Mouse (Mus musculus): Measurements from ENCODE around the gene Sez6l. TPM values are rescaled to one million over a fixed set of nuclear protein-coding genes. Genes with fewer than 3 reads are reported as not detected.

Gene Sez6l
- polyA plus RNA-seq, 1 experiment from 2014 or later = 0.01 TPM

- in situ Hi-C loops (cut with MboI; ENCODE audit: low pct_unique_long_range_greater_than_20kb) = no loop called here
- ChIA-PET CTCF (no interaction called here), POLR2A (no interaction called here)
- no peak for TF ChIP-seq CTCF (IDR thresholded peaks at IDR 0.05)
- peaks cover 17% of the 10 kb centered on the region for H3K27me3 ChIP-seq
- ATAC-seq (no peak), DNase-seq (ENCODE audit: low read depth, low spot score) (no peak)
Observed at GRCm38 (mm10) chr5:112520826-112521702, 55.9 kb downstream of the Sez6l start.

GRCm38 (mm10) chr5:112518773-112519172 is 58.2 kb downstream of the Sez6l start:
- ChIA-PET POLR2A (no interaction called here), CTCF (no interaction called here)
- TF ChIP-seq CTCF (IDR thresholded peaks at IDR 0.05) = no peak
- peaks cover 17% of the 10 kb centered on the region for H3K27me3 ChIP-seq
- no peak for ATAC-seq
- in situ Hi-C loops (cut with MboI; ENCODE audit: low pct_unique_long_range_greater_than_20kb) = no loop called here
- DNase-seq (ENCODE audit: low read depth, low spot score) = no peak

GRCm38 (mm10) chr5:112517454-112517853 is 59.5 kb downstream of the Sez6l start:
- H3K27me3 ChIP-seq = peaks cover 17% of the 10 kb centered on the region
- no peak for DNase-seq (ENCODE audit: low read depth, low spot score)
- in situ Hi-C loops (cut with MboI; ENCODE audit: low pct_unique_long_range_greater_than_20kb) = no loop called here
- no peak for ATAC-seq
- POLR2A ChIA-PET = no interaction called here
- CTCF ChIA-PET = no interaction called here
- no peak for TF ChIP-seq CTCF (IDR thresholded peaks at IDR 0.05)

GRCm38 (mm10) chr5:112516527-112516926 is 60.5 kb downstream of the Sez6l start:
- POLR2A ChIA-PET = no interaction called here
- ATAC-seq (no peak), DNase-seq (ENCODE audit: low read depth, low spot score) (no peak)
- no peak for TF ChIP-seq CTCF (IDR thresholded peaks at IDR 0.05)
- CTCF ChIA-PET = interaction anchor here (1.1 to 1.4 kb wide), 2 partner anchors 9 to 29 kb away, joined by 3 to 4 read pairs; no protein-coding TSS in a partner anchor
- in situ Hi-C loops (cut with MboI; ENCODE audit: low pct_unique_long_range_greater_than_20kb) = no loop called here
- peaks cover 12% of the 10 kb centered on the region for H3K27me3 ChIP-seq

GRCm38 (mm10) chr5:112510351-112510750 is 66.6 kb downstream of the Sez6l start:
- ChIA-PET POLR2A (no interaction called here), CTCF (no interaction called here)
- in situ Hi-C loops (cut with MboI; ENCODE audit: low pct_unique_long_range_greater_than_20kb) = no loop called here
- H3K27me3 ChIP-seq = peaks cover 8% of the 10 kb centered on the region
- no peak for TF ChIP-seq CTCF (IDR thresholded peaks at IDR 0.05)
- ATAC-seq = no peak
- no peak for DNase-seq (ENCODE audit: low read depth, low spot score)

- in situ Hi-C loops (cut with MboI; ENCODE audit: low pct_unique_long_range_greater_than_20kb) = no loop called here
- POLR2A ChIA-PET = no interaction called here
- CTCF ChIA-PET = no interaction called here
- peaks cover 8% of the 10 kb centered on the region for H3K27me3 ChIP-seq
- no peak for TF ChIP-seq CTCF (IDR thresholded peaks at IDR 0.05)
- no peak for DNase-seq (ENCODE audit: low read depth, low spot score)
- no peak for ATAC-seq
Observed at GRCm38 (mm10) chr5:112509916-112510315, 67.1 kb downstream of the Sez6l start.

- DNase-seq (ENCODE audit: low read depth, low spot score) = no peak
- ChIA-PET POLR2A (no interaction called here), CTCF (no interaction called here)
- TF ChIP-seq CTCF (IDR thresholded peaks at IDR 0.05) = no peak
- ATAC-seq = no peak
- in situ Hi-C loops (cut with MboI; ENCODE audit: low pct_unique_long_range_greater_than_20kb) = no loop called here
- peaks cover 5% of the 10 kb centered on the region for H3K27me3 ChIP-seq
Observed at GRCm38 (mm10) chr5:112505595-112505994, 71.4 kb downstream of the Sez6l start.

GRCm38 (mm10) chr5:112501384-112501783 is 75.6 kb downstream of the Sez6l start:
- peaks cover 11% of the 10 kb centered on the region for H3K27me3 ChIP-seq
- no peak for ATAC-seq
- in situ Hi-C loops (cut with MboI; ENCODE audit: low pct_unique_long_range_greater_than_20kb) = no loop called here
- POLR2A ChIA-PET = no interaction called here
- TF ChIP-seq CTCF (IDR thresholded peaks at IDR 0.05) = no peak
- DNase-seq (ENCODE audit: low read depth, low spot score) = no peak
- CTCF ChIA-PET = no interaction called here

GRCm38 (mm10) chr5:112499918-112500682 is 76.9 kb downstream of the Sez6l start:
- ChIA-PET CTCF (no interaction called here), POLR2A (no interaction called here)
- ATAC-seq (no peak), DNase-seq (ENCODE audit: low read depth, low spot score) (no peak)
- in situ Hi-C loops (cut with MboI; ENCODE audit: low pct_unique_long_range_greater_than_20kb) = no loop called here
- TF ChIP-seq CTCF (IDR thresholded peaks at IDR 0.05) = no peak
- H3K27me3 ChIP-seq = peaks cover 11% of the 10 kb centered on the region

GRCm38 (mm10) chr5:112498921-112499917 is 77.8 kb downstream of the Sez6l start:
- in situ Hi-C loops (cut with MboI; ENCODE audit: low pct_unique_long_range_greater_than_20kb) = no loop called here
- no peak for TF ChIP-seq CTCF (IDR thresholded peaks at IDR 0.05)
- DNase-seq (ENCODE audit: low read depth, low spot score) = no peak
- no peak for ATAC-seq
- POLR2A ChIA-PET = no interaction called here
- CTCF ChIA-PET = no interaction called here
- peaks cover 11% of the 10 kb centered on the region for H3K27me3 ChIP-seq

Data from Patski (cell line).